Mouse (Mus musculus): ENCODE results near the gene Me1. TPM values are rescaled to one million over a fixed set of nuclear protein-coding genes. Genes with fewer than 3 reads are reported as not detected.
A peak's percentile ranks its signal among the peaks of the same experiment; 100 is the strongest.

Me1 gene
- polyA plus RNA-seq, 1 experiment from 2014 or later, result 171 TPM

GRCm38 (mm10) chr9:86701844-86702243 lies 6.1 kb upstream of the Me1 start:
- no peak for TF ChIP-seq CTCF (IDR thresholded peaks at IDR 0.05; ENCODE audit: low read depth)
- TF ChIP-seq EP300 (optimal IDR thresholded peaks at IDR 0.05), result no peak
- ATAC-seq (ENCODE audit: low FRiP score, low TSS enrichment) (peak; percentile 92), DNase-seq (ENCODE audit: low spot score) (peak; percentile 76)
- no peak overlapping the region for H3K27ac ChIP-seq (replicated peaks)
- H3K9me3 ChIP-seq (ENCODE audit: control insufficient read depth, low read length), result no peaks in the 10 kb centered on the region
- H3K27me3 ChIP-seq (ENCODE audit: control insufficient read depth, insufficient read depth, low read length), result no peaks in the 10 kb centered on the region
- no peak overlapping the region for H3K4me2 ChIP-seq (replicated peaks; ENCODE audit: low read depth)
- no peak overlapping the region for H3K4me3 ChIP-seq (ENCODE audit: low read depth, low read length)
- no peak overlapping the region for H3K9ac ChIP-seq (ENCODE audit: low read length)
- no peaks in the 10 kb centered on the region for H3K4me1 ChIP-seq (replicated peaks; ENCODE audit: control insufficient read depth, insufficient read depth)
- H3K36me3 ChIP-seq (ENCODE audit: control insufficient read depth, insufficient read depth, low read length), result no peaks in the 10 kb centered on the region
- 23% methylated on average over 2 of the region's 2 CpGs for WGBS

DNA sequence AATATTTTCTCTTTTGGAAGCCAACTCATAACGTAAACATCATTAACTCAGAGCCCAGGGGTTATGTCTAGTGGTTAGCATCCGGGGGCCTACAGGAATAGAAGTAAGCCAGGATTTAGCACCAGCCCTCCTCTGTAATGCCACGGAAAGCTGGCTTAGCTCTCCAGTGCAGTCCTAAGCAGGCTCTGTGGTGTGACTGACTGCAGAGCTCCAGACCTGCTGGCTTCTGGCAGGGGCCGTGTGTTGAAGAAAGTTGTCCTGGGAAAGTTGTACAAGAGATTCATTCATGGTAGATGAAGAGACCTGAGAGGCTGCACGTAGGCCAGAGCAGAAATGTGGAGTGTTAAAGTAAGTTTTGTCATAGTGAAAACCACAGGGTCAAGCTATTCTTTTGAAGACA lies 5.5 kb upstream of the Me1 start:
- H3K4me2 ChIP-seq (replicated peaks; ENCODE audit: low read depth), result no peak overlapping the region
- DNase-seq (ENCODE audit: low spot score), result peak; percentile 32
- no peak overlapping the region for H3K9ac ChIP-seq (ENCODE audit: low read length)
- TF ChIP-seq EP300 (optimal IDR thresholded peaks at IDR 0.05), result no peak
- no peak for TF ChIP-seq CTCF (IDR thresholded peaks at IDR 0.05; ENCODE audit: low read depth)
- peak overlapping the region; percentile 63; the same call in 1 of the 2 replicates for H3K27ac ChIP-seq (replicated peaks)
- H3K9me3 ChIP-seq (ENCODE audit: control insufficient read depth, low read length), result no peaks in the 10 kb centered on the region
- 25% methylated on average over 5 of the region's 5 CpGs for WGBS
- no peaks in the 10 kb centered on the region for H3K4me1 ChIP-seq (replicated peaks; ENCODE audit: control insufficient read depth, insufficient read depth)
- no peaks in the 10 kb centered on the region for H3K36me3 ChIP-seq (ENCODE audit: control insufficient read depth, insufficient read depth, low read length)
- ATAC-seq (ENCODE audit: low FRiP score, low TSS enrichment), result 0 out of 2 replicates have a peak, but pooled peaks have one; percentile 36
- H3K4me3 ChIP-seq (ENCODE audit: low read depth, low read length), result no peak overlapping the region
- H3K27me3 ChIP-seq (ENCODE audit: control insufficient read depth, insufficient read depth, low read length), result no peaks in the 10 kb centered on the region

- Histone ChIP-seq H3K4me3 (ENCODE audit: low read depth, low read length) (peak overlapping the region; percentile 77), H3K9ac (ENCODE audit: low read length) (peak overlapping the region; percentile 88), H3K27ac (replicated peaks) (peak overlapping the region; percentile 86), H3K27me3 (ENCODE audit: control insufficient read depth, insufficient read depth, low read length) (no peaks in the 10 kb centered on the region), H3K36me3 (ENCODE audit: control insufficient read depth, insufficient read depth, low read length) (no peaks in the 10 kb centered on the region), H3K4me2 (replicated peaks; ENCODE audit: low read depth) (peak overlapping the region; percentile 92), H3K9me3 (ENCODE audit: control insufficient read depth, low read length) (no peaks in the 10 kb centered on the region), H3K4me1 (replicated peaks; ENCODE audit: control insufficient read depth, insufficient read depth) (no peaks in the 10 kb centered on the region)
- DNase-seq (ENCODE audit: low spot score), result peak; percentile 47
- peak; percentile 55 for ATAC-seq (ENCODE audit: low FRiP score, low TSS enrichment)
- TF ChIP-seq CTCF (IDR thresholded peaks at IDR 0.05; ENCODE audit: low read depth) (no peak), EP300 (optimal IDR thresholded peaks at IDR 0.05) (no peak)
- 2% methylated on average over 44 of the region's 56 CpGs for WGBS
Measured at GRCm38 (mm10) chr9:86695199-86695817, 445 bp downstream of the Me1 start.

DNA sequence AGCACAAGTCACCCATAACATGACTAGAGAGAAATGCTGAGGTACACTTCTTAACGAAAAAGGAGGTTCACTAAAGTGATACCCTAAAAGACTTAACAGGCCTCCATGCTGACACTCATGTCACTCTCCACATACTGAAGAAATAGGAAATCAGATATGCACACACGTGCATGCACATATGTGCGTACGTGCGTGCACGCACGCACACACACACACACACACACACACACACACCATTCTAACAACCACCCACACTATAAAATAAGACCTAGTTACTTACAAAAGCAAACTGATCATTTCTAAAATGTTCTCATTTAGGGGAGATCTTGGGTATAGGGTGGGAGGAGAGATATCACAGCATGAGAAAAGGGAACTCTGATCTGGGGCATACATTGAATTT lies 1.1 kb downstream of the Me1 start:
- no peaks in the 10 kb centered on the region for H3K27me3 ChIP-seq (ENCODE audit: control insufficient read depth, insufficient read depth, low read length)
- 0 out of 2 replicates have a peak overlapping the region, but pooled peaks have one; percentile 26 for H3K4me2 ChIP-seq (replicated peaks; ENCODE audit: low read depth)
- no peak overlapping the region for H3K9ac ChIP-seq (ENCODE audit: low read length)
- no peak for TF ChIP-seq EP300 (optimal IDR thresholded peaks at IDR 0.05)
- TF ChIP-seq CTCF (IDR thresholded peaks at IDR 0.05; ENCODE audit: low read depth), result no peak
- H3K4me1 ChIP-seq (replicated peaks; ENCODE audit: control insufficient read depth, insufficient read depth), result no peaks in the 10 kb centered on the region
- peak overlapping the region; percentile 77 for H3K4me3 ChIP-seq (ENCODE audit: low read depth, low read length)
- no peak overlapping the region for H3K27ac ChIP-seq (replicated peaks)
- 88% methylated on average over 7 of the region's 7 CpGs for WGBS
- DNase-seq (ENCODE audit: low spot score) (no peak), ATAC-seq (ENCODE audit: low FRiP score, low TSS enrichment) (no peak)
- H3K9me3 ChIP-seq (ENCODE audit: control insufficient read depth, low read length), result no peaks in the 10 kb centered on the region
- H3K36me3 ChIP-seq (ENCODE audit: control insufficient read depth, insufficient read depth, low read length), result no peaks in the 10 kb centered on the region

DNA sequence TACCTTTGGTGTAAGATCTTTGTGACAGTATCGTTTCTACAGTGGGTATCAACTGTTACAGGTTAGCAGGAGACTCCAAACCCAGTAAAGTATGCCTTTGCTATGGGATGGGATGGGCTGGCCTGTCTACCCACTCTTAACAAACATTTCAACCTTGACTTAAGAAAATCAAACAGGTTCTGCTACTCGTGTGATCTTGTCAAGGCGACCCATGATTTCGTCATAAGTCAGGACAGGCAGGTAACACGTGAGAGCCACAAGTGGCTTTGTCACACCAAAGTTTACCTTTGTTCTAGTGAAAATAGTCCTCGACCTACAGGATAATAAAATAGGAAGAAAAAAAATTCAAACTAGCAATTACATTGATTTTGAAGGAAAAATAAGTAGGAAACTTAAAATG lies 1.8 kb downstream of the Me1 start:
- Histone ChIP-seq H3K4me2 (replicated peaks; ENCODE audit: low read depth) (no peak overlapping the region), H3K27ac (replicated peaks) (no peak overlapping the region), H3K27me3 (ENCODE audit: control insufficient read depth, insufficient read depth, low read length) (no peaks in the 10 kb centered on the region), H3K36me3 (ENCODE audit: control insufficient read depth, insufficient read depth, low read length) (no peaks in the 10 kb centered on the region), H3K4me1 (replicated peaks; ENCODE audit: control insufficient read depth, insufficient read depth) (no peaks in the 10 kb centered on the region), H3K9me3 (ENCODE audit: control insufficient read depth, low read length) (no peaks in the 10 kb centered on the region), H3K9ac (ENCODE audit: low read length) (no peak overlapping the region), H3K4me3 (ENCODE audit: low read depth, low read length) (no peak overlapping the region)
- DNase-seq (ENCODE audit: low spot score) (no peak), ATAC-seq (ENCODE audit: low FRiP score, low TSS enrichment) (no peak)
- 61% methylated on average over 6 of the region's 6 CpGs for WGBS
- TF ChIP-seq CTCF (IDR thresholded peaks at IDR 0.05; ENCODE audit: low read depth), result no peak
- TF ChIP-seq EP300 (optimal IDR thresholded peaks at IDR 0.05), result no peak

GRCm38 (mm10) chr9:86692676-86693075 lies 3.1 kb downstream of the Me1 start:
- 78% methylated on average over 3 of the region's 3 CpGs for WGBS
- H3K9ac ChIP-seq (ENCODE audit: low read length), result no peak overlapping the region
- H3K4me2 ChIP-seq (replicated peaks; ENCODE audit: low read depth), result no peak overlapping the region
- ATAC-seq (ENCODE audit: low FRiP score, low TSS enrichment), result peak; percentile 57; the same call in 1 of the 2 replicates
- no peak for DNase-seq (ENCODE audit: low spot score)
- no peaks in the 10 kb centered on the region for H3K9me3 ChIP-seq (ENCODE audit: control insufficient read depth, low read length)
- H3K27me3 ChIP-seq (ENCODE audit: control insufficient read depth, insufficient read depth, low read length), result no peaks in the 10 kb centered on the region
- no peaks in the 10 kb centered on the region for H3K4me1 ChIP-seq (replicated peaks; ENCODE audit: control insufficient read depth, insufficient read depth)
- no peak overlapping the region for H3K27ac ChIP-seq (replicated peaks)
- no peaks in the 10 kb centered on the region for H3K36me3 ChIP-seq (ENCODE audit: control insufficient read depth, insufficient read depth, low read length)
- H3K4me3 ChIP-seq (ENCODE audit: low read depth, low read length), result no peak overlapping the region
- TF ChIP-seq CTCF (IDR thresholded peaks at IDR 0.05; ENCODE audit: low read depth) (peak; percentile 58), EP300 (optimal IDR thresholded peaks at IDR 0.05) (no peak)

Data from stomach, postnatal 0 days (tissue).